Mouse (Mus musculus) midbrain, embryonic 15.5 days (tissue): ENCODE results near the gene Asap2. TPM values are rescaled to one million over a fixed set of nuclear protein-coding genes. Genes with fewer than 3 reads are reported as not detected.
A peak's percentile ranks its signal among the peaks of the same experiment; 100 is the strongest.

ENCODE experiments used
- ATAC-seq: fragments of 200-750 bp; cut with Nextera tagmentation; replicated peaks from 2 replicates; pipeline ENCODE4 v1.8.0; 2017; ENCODE audit warnings: moderate TSS enrichment
- H3K27ac ChIP-seq: fragments of 300-500 bp; sonication (generic); 2 replicates; pipeline ENCODE4 v1.5.1; 2015; ENCODE audit warnings: mild to moderate bottlenecking, inconsistent platforms
- H3K27me3 ChIP-seq: fragments of 300-500 bp; sonication (generic); replicated peaks from 2 replicates; pipeline ENCODE4 v1.6.1; 2015; ENCODE audit warnings: inconsistent platforms
- H3K36me3 ChIP-seq: fragments of 300-500 bp; sonication (generic); replicated peaks from 2 replicates; pipeline ENCODE4 v1.6.1; 2015; ENCODE audit warnings: inconsistent platforms
- H3K4me1 ChIP-seq: fragments of 300-500 bp; sonication (generic); 2 replicates; pipeline ENCODE4 v1.6.1; 2015; ENCODE audit warnings: inconsistent platforms
- H3K4me2 ChIP-seq: fragments of 300-500 bp; sonication (generic); 2 replicates; pipeline ENCODE4 v1.6.1; 2015; ENCODE audit warnings: inconsistent platforms, mild to moderate bottlenecking, moderate library complexity
- H3K4me3 ChIP-seq: fragments of 300-500 bp; sonication (generic); 2 replicates; pipeline ENCODE4 v1.5.1; 2015; ENCODE audit warnings: mild to moderate bottlenecking, inconsistent platforms
- H3K9ac ChIP-seq: fragments of 300-500 bp; sonication (generic); 2 replicates; pipeline ENCODE4 v1.6.1; 2015; ENCODE audit warnings: mild to moderate bottlenecking, inconsistent platforms
- H3K9me3 ChIP-seq: fragments of 300-500 bp; sonication (generic); 2 replicates; pipeline ENCODE4 v1.6.1; 2016; ENCODE audit warnings: inconsistent platforms
- WGBS: fragments of 180-500 bp; shearing (Covaris S2); methylation state at CpG from one replicate; pipeline ENCODE4 v1.1.7; 2015; ENCODE audit warnings: mixed read lengths; 5-methylcytosine and 5-hydroxymethylcytosine counted together
- polyA plus RNA-seq: library from polyadenylated mRNA; unstranded; fragments of >200 nt; fragmentation: Nextera tagmentation; extraction: Ambion mirVana; gene quantifications from 2 replicates; pipeline ENCODE4 v1.2.1, GENCODE M21; 2015

Asap2 gene
- polyA plus RNA-seq, 1 experiment from 2014 or later = 13.9 TPM

DNA sequence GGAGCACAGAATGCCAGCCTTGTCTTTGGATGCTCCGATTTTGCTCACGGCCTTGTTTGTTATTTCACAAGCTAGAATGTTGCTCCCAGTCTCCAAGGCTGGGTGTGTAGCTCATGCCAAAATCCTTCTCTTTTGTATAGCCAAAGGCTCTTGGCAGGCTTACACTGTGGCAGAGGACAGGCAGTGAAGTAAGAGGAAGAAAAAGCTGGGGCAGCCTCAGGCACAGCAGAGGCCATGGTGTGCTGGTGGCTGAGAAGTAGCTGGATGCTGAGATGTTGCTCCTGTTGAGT is 146.1 kb downstream of the Asap2 start:
- Histone ChIP-seq H3K9ac (no peak overlapping the region), H3K4me2 (no peak overlapping the region), H3K36me3 (no peaks in the 10 kb centered on the region), H3K4me1 (peaks cover 50% of the 10 kb centered on the region), H3K9me3 (no peaks in the 10 kb centered on the region), H3K27ac (peak overlapping the region; percentile 41), H3K4me3 (no peak overlapping the region), H3K27me3 (no peaks in the 10 kb centered on the region)
- WGBS = 78% methylated on average over 2 of the region's 2 CpGs
- ATAC-seq = 0 out of 2 replicates have a peak, but pooled peaks have one; percentile 24

DNA sequence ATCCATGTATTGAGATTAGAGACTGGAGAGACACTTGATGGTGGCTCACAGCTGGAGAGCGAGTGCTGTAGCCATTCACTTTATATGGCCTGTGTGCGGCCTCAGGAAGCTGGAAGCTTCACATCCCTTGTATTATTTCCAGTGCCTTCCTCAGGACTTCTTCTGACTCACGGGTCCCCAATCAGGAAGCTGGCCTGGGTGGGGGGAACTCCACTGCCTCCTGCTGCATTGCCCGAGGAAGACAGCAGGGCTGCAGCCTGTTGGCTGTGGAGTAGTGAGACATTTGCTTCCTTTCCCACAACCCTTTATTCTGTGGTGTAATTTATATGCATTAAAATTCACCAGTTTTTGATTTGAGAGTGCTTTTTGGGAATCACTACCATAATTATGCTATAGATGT is 149.3 kb downstream of the Asap2 start:
- Histone ChIP-seq H3K36me3 (no peaks in the 10 kb centered on the region), H3K27ac (peak overlapping the region; percentile 2; the same call in 1 of the 2 replicates), H3K4me3 (no peak overlapping the region), H3K9ac (no peak overlapping the region), H3K27me3 (no peaks in the 10 kb centered on the region), H3K4me1 (peaks cover 26% of the 10 kb centered on the region), H3K9me3 (no peaks in the 10 kb centered on the region), H3K4me2 (no peak overlapping the region)
- whole genome bisulfite sequencing = 58% methylated on average over 4 of the region's 4 CpGs
- ATAC-seq = no peak

DNA sequence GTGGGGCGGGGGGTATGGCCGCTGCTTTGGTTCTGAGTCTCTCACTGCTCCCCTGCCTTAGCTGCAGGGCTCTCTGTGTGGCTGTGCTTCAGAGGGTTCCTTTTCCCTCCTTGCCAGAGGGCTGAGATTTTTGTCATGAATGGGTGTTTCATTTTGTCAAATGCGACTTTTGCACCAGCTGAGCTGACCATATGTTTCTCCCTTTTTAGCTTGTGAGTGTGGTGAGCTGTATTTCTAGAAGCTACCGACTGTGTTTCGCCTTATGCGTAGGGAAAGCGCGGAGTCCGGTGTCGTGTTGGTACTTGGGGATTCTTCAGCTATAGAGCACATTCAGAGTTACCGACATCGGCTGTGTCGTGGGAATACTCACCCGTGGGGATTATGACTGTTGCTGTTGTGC is 149.9 kb downstream of the Asap2 start:
- 87% methylated on average over 14 of the region's 14 CpGs for WGBS
- Histone ChIP-seq H3K4me1 (peaks cover 26% of the 10 kb centered on the region), H3K36me3 (no peaks in the 10 kb centered on the region), H3K4me2 (no peak overlapping the region), H3K9me3 (no peaks in the 10 kb centered on the region), H3K4me3 (no peak overlapping the region), H3K9ac (no peak overlapping the region), H3K27ac (peak overlapping the region; percentile 2; the same call in 1 of the 2 replicates), H3K27me3 (no peaks in the 10 kb centered on the region)
- no peak for ATAC-seq

DNA sequence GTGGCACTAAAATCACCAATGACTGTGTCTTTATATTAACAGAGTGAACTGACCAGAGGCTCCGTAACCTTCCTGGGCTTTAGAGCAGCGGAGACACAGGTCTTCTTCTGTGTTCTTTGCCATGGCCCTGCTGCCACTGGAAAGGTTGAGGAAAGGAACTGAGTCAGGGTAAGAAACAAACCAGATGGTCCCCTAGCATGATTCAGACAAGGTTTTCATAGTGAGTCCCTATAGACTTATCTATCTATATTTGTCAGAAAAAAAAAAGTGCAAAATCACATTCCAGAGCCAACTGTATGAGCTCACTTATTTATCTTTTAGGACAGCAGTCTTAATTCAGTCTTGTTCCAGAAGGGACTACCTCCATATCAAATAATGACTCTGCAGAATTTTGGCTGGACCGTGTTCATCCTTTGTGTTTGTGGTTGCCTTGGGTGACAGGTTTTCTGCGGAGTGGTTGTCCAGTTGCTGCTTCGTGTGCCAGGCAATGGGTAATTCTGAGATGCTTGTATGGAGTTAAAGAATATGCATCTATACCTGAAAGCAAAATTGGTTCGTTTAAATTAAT is 150.6 kb downstream of the Asap2 start:
- Histone ChIP-seq H3K36me3 (no peaks in the 10 kb centered on the region), H3K4me3 (no peak overlapping the region), H3K4me2 (no peak overlapping the region), H3K4me1 (peaks cover 26% of the 10 kb centered on the region), H3K9me3 (no peaks in the 10 kb centered on the region), H3K27ac (no peak overlapping the region), H3K9ac (no peak overlapping the region), H3K27me3 (no peaks in the 10 kb centered on the region)
- ATAC-seq = no peak
- 94% methylated on average over 6 of the region's 6 CpGs for WGBS

DNA sequence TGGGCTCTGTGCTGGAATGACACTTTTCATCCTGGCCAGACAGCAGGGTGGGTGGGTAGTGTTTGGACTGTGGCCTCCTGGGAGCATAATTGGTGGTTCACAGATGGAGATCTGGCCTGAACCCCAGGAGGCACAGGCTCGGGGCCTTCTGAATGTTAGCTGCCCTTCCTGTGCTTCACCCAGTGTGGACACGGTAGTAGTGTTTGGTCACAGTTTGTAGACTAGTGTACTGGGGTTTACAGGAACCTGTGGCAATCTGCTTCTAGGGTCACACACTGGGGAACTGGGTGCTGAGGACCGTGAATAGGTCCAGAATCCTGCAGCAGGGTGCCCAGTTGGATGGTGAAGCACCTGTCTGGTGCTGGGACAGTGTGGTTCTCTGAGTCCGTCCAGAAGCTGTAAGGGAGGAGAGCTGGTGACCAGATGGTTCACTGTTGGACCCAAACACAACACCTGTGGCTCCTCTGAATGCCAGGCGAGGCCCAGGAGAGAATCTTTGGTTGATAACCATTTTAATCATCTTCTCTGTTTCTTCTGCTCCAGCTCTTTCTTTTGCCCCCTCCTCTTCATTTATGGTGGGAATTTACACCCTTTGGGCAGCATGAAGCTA is 151.5 kb downstream of the Asap2 start:
- Histone ChIP-seq H3K9ac (no peak overlapping the region), H3K4me1 (peaks cover 26% of the 10 kb centered on the region), H3K4me2 (no peak overlapping the region), H3K36me3 (no peaks in the 10 kb centered on the region), H3K4me3 (no peak overlapping the region), H3K27ac (no peak overlapping the region), H3K9me3 (no peaks in the 10 kb centered on the region), H3K27me3 (no peaks in the 10 kb centered on the region)
- WGBS = 87% methylated on average over 5 of the region's 5 CpGs
- ATAC-seq = no peak

DNA sequence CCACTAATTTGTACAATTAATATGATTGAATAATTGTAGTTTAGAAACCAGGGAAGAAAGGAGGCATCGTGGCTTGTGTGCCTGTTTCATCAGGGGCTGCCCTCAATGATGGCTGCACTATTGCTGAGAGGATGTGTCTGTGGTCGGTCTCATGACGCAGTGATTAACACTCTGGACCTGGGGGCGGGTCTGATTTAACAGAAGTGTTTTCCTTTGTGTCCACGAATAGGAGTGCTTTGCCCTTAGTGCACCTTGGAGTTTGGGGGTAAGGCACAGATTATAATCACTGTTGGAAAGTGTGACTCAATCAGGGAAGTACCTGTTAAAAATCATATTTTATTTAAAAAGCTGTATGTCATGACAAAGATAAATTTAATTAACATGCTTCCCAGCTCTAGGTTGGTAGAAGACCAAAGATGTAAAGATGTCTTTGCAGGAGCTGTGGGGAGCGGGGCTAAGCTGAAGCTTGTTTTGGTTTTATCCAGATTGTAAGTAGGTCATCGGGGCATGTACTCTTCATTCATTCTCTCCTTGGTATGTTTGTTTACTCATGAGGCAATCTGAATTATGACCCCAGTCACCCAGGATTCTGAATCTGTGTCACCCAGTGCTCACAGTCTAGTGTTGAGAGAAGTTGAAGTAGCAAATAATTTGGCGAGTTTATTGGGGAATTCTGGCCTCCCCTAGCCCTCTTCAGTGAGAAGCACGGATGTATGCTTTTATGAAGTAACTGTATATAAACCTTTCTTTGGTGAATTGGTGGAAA is 152.4 kb downstream of the Asap2 start:
- ATAC-seq = no peak
- no peaks in the 10 kb centered on the region for H3K36me3 ChIP-seq
- H3K4me2 ChIP-seq = no peak overlapping the region
- peaks cover 26% of the 10 kb centered on the region for H3K4me1 ChIP-seq
- H3K4me3 ChIP-seq = no peak overlapping the region
- WGBS = 84% methylated on average over 9 of the region's 9 CpGs
- H3K9me3 ChIP-seq = no peaks in the 10 kb centered on the region
- no peak overlapping the region for H3K27ac ChIP-seq
- no peaks in the 10 kb centered on the region for H3K27me3 ChIP-seq
- no peak overlapping the region for H3K9ac ChIP-seq

DNA sequence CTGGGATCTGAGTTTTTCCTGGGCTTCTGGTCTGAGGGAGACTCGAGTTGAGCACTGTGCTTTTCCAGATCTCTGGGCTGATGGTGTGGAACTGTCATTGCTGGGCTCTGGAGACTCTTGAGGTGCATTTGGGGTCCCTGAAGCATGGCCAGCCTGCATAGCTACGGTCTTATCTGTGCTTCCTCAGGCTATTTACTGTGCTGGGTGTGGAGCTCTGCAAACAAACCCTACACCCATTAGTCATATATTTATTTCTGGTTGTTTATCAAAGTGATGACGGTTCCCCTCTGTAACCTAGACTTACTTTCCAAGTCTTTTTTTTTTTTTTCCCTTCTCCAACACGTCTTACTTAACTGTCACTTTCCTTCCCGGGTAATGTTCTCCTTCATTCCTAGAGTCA is 154.3 kb downstream of the Asap2 start:
- no peak for ATAC-seq
- 90% methylated on average over 5 of the region's 5 CpGs for WGBS
- H3K4me1 ChIP-seq = peaks cover 18% of the 10 kb centered on the region
- H3K4me3 ChIP-seq = no peak overlapping the region
- H3K9me3 ChIP-seq = no peaks in the 10 kb centered on the region
- H3K36me3 ChIP-seq = no peaks in the 10 kb centered on the region
- no peak overlapping the region for H3K4me2 ChIP-seq
- H3K27ac ChIP-seq = no peak overlapping the region
- no peak overlapping the region for H3K9ac ChIP-seq
- H3K27me3 ChIP-seq = no peaks in the 10 kb centered on the region

DNA sequence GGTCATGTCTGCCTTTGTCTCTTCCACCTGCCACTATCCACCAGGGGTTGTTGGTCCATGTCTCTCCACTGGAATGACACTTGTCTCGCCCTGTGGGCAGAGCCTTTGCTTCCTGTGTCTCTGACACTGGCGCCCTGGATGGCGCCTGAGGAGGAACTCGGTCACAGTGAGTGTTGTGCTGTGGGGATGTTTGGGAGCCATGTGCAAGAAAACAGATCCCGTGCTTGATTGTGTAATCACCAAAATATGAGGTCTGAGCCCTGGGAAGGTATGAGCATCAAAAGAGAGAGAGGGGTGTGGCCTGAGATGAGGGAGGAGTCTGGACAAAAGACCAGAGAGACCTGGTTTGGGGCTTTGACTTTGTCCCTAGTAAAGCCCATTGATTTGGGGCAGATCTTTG is 154.8 kb downstream of the Asap2 start:
- Histone ChIP-seq H3K4me3 (no peak overlapping the region), H3K4me1 (peaks cover 13% of the 10 kb centered on the region), H3K9ac (no peak overlapping the region), H3K9me3 (no peaks in the 10 kb centered on the region), H3K27me3 (no peaks in the 10 kb centered on the region), H3K27ac (no peak overlapping the region), H3K36me3 (no peaks in the 10 kb centered on the region), H3K4me2 (no peak overlapping the region)
- WGBS = 96% methylated on average over 5 of the region's 5 CpGs
- no peak for ATAC-seq

DNA sequence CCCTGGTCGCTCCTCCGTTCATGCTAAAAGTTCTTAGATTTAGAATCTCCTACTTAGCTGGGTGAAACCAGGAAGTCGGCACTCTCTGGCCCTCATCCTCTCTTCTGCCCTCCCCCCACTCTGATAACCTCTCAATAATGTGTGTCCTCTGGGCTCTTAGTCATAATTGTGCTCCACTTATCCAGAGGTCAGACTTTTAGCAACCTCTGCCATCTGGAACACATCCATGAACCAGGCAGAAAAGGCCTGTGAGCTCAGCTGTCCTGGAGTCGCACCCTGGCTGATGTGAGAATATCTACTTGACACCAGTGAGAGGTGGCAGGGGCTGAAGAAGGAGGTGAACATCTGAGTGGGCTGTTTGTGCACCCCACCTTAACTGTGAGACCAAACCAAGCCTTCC is 156.6 kb downstream of the Asap2 start:
- Histone ChIP-seq H3K36me3 (no peaks in the 10 kb centered on the region), H3K27me3 (no peaks in the 10 kb centered on the region), H3K4me3 (no peak overlapping the region), H3K27ac (no peak overlapping the region), H3K9ac (no peak overlapping the region), H3K4me2 (no peak overlapping the region), H3K9me3 (no peaks in the 10 kb centered on the region), H3K4me1 (peaks cover 2% of the 10 kb centered on the region; the same call in 1 of the 2 replicates)
- 84% methylated on average over 4 of the region's 4 CpGs for WGBS
- ATAC-seq = no peak

DNA sequence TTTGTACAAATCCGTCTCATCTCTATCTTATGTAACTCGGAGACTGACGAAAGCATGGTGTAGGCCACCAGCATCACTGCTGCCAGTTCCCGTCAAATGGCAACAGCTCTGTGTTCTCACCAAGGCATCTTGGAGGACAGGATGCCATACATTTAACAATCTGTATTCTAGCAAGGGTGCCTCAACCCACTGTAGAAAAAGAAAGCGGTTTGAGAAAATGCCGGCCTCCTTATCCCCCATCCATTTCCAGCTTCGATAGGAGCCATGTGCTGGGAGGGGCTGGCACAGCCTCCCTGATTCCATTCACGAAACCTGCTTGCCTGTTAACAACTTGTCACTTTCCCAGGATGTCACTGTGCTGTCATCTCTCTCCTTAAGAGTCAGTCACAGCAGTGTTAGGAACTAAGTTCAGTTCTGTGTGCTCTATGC is 163.0 kb downstream of the Asap2 start:
- no peak overlapping the region for H3K9ac ChIP-seq
- H3K27ac ChIP-seq = no peak overlapping the region
- no peak for ATAC-seq
- H3K9me3 ChIP-seq = no peaks in the 10 kb centered on the region
- WGBS = 72% methylated on average over 8 of the region's 8 CpGs
- H3K27me3 ChIP-seq = no peaks in the 10 kb centered on the region
- H3K4me1 ChIP-seq = 0 out of 2 replicates have a peak, but pooled peaks cover 7% of the 10 kb centered on the region
- no peak overlapping the region for H3K4me3 ChIP-seq
- no peaks in the 10 kb centered on the region for H3K36me3 ChIP-seq
- H3K4me2 ChIP-seq = no peak overlapping the region

DNA sequence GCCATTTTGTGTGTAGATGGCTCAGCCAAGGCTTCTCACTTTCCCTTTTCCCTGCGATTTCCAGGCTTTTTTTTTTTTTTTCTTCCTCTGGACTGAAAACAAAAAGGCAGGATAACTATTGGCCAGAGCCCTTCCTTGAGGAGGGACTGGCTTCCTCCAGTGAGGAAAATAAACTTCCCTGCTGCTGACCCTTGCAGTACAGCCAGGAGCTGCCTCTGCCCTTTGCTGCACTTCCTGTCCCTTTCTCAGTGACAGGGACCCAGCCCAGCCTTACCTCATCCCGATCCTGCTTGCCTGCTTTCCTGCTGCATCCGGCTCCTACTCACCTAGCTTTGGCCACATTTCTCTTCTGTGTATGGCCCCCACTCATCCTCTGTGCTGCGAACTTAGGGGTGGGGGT is 164.8 kb downstream of the Asap2 start:
- Histone ChIP-seq H3K36me3 (no peaks in the 10 kb centered on the region), H3K4me3 (no peak overlapping the region), H3K4me2 (no peak overlapping the region), H3K9ac (no peak overlapping the region), H3K27me3 (no peaks in the 10 kb centered on the region), H3K27ac (no peak overlapping the region), H3K4me1 (peaks cover 16% of the 10 kb centered on the region; the same call in 1 of the 2 replicates), H3K9me3 (no peaks in the 10 kb centered on the region)
- ATAC-seq = no peak
- WGBS = 83% methylated on average over 4 of the region's 4 CpGs

DNA sequence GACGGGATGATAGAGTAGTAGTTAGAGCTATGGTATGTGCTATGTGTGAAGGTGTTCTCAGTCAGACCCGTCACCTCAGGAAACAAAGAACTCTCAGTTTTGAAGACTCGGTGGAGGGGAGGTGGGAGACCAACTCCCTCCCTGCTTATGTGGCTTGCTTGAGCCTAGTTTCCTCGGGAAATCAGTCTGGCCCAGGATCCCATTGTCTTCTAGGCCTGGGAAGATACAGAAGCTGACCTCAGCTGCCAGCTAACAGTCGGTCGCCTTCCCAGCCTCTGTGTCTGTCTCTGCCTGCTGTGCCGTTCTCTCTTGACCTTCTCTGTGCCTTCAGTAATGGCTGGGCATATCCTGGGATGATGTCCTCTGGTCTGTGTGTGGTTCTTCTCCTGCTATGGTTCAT is 169.0 kb downstream of the Asap2 start:
- no peak overlapping the region for H3K27ac ChIP-seq
- ATAC-seq = no peak

More for the DNA sequence above, 169.0 kb downstream of the Asap2 start:
- Histone ChIP-seq H3K27me3 (no peaks in the 10 kb centered on the region), H3K9ac (no peak overlapping the region), H3K4me1 (peaks cover 16% of the 10 kb centered on the region), H3K9me3 (no peaks in the 10 kb centered on the region), H3K36me3 (no peaks in the 10 kb centered on the region), H3K4me3 (no peak overlapping the region), H3K4me2 (no peak overlapping the region)
- 65% methylated on average over 7 of the region's 7 CpGs for WGBS
